ENCODE assay signal across 24 mouse cellular contexts in the genomic region with DNA sequence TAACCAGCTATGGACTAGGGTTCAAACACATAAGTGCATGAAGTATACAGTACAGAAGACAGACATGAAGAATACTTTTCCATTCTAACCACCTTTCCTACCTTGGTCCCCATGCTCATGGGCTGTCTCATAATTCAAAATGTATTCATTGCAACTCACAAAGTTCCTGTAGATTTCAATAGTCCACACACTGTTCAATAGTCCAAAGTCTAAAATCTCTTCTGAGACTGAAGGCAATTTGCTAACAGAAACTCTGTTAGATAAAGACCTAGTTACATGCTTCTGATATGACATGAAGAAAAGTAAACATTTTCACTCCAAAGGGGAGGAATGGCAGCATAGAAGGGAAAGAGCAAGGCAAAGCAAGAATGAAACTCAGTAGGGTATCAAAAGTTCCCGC. TPM values are rescaled to one million over a fixed set of nuclear protein-coding genes. Genes with fewer than 3 reads are reported as not detected.
"Had no signal": no experiment of that assay in that cellular context is flagged by ENCODE, and none has a peak within 500 bp of the region (broad histone marks: within the 10 kb centered on the region; RNA-seq: fewer than 3 reads in every experiment).

No protein-coding gene starts in this region.

- H3K4me3 ChIP-seq: lung, embryonic 15.5 days; midbrain, embryonic 10.5 days; midbrain, embryonic 12.5 days; neural tube, embryonic 12.5 days had no signal

- H3K9me3 ChIP-seq: lung, embryonic 15.5 days; midbrain, embryonic 10.5 days; midbrain, embryonic 12.5 days; neural tube, embryonic 12.5 days had no signal

- H3K27me3 ChIP-seq: lung, embryonic 15.5 days; midbrain, embryonic 12.5 days; neural tube, embryonic 12.5 days had no signal

- H3K9ac ChIP-seq: liver, embryonic 14.5 days; lung, embryonic 15.5 days; midbrain, embryonic 12.5 days; neural tube, embryonic 12.5 days had no signal

- H3K27ac ChIP-seq: liver, embryonic 14.5 days; lung, embryonic 15.5 days; macrophage; midbrain, embryonic 10.5 days; midbrain, embryonic 12.5 days; neural tube, embryonic 12.5 days had no signal

- H3K4me1 ChIP-seq: lung, embryonic 15.5 days; midbrain, embryonic 10.5 days; midbrain, embryonic 12.5 days; neural tube, embryonic 12.5 days had no signal

- H3K36me3 ChIP-seq: lung, embryonic 15.5 days; midbrain, embryonic 10.5 days; midbrain, embryonic 12.5 days; neural tube, embryonic 12.5 days had no signal

- H3K4me2 ChIP-seq: lung, embryonic 15.5 days; midbrain, embryonic 12.5 days; neural tube, embryonic 12.5 days had no signal

- ATAC-seq: lung, postnatal 0 days; midbrain, embryonic 16.5 days had no signal

- DNase-seq: lung, adult 2 months; lung, postnatal 14 days; lung, postnatal 36 days; midbrain, embryonic 14.5 days; right cerebral cortex, postnatal 14 days; spleen, adult 18-20 months; thymus, adult 2 months; thymus, postnatal 25 days; thymus, postnatal 4 days had no signal

RNA-seq across cellular contexts. Expression of a gene that starts 2.9 kb away (rescaled TPM):
- total RNA-seq: megakaryocyte, adult 5-6 weeks; megakaryocyte-erythroid progenitor cell, adult 5-6 weeks; monocyte, adult 5-6 weeks; neutrophil, adult 5-6 weeks had no signal
- polyA plus RNA-seq: liver, embryonic 14.5 days; lung, embryonic 15.5 days; lung, postnatal 0 days; macrophage; midbrain, embryonic 10.5 days; midbrain, embryonic 12.5 days; midbrain, embryonic 14.5 days; neural tube, embryonic 12.5 days; neural tube, embryonic 14.5 days; thymus, adult 2 months had no signal

RNA-seq across cellular contexts. Expression of a gene that starts 51.1 kb away (rescaled TPM):
- total RNA-seq: megakaryocyte, adult 5-6 weeks; megakaryocyte-erythroid progenitor cell, adult 5-6 weeks; monocyte, adult 5-6 weeks; neutrophil, adult 5-6 weeks had no signal
- polyA plus RNA-seq: liver, embryonic 16.5 days; lung, embryonic 15.5 days; lung, postnatal 0 days; macrophage; midbrain, embryonic 10.5 days; midbrain, embryonic 12.5 days; midbrain, embryonic 14.5 days; neural tube, embryonic 12.5 days; neural tube, embryonic 14.5 days; stomach, embryonic 14.5 days; thymus, adult 2 months had no signal

RNA-seq across cellular contexts. Expression of a gene that starts 55.8 kb away (rescaled TPM):
- total RNA-seq: megakaryocyte, adult 5-6 weeks; megakaryocyte-erythroid progenitor cell, adult 5-6 weeks; monocyte, adult 5-6 weeks; neutrophil, adult 5-6 weeks had no signal
- polyA plus RNA-seq: liver, embryonic 14.5 days; liver, embryonic 16.5 days; lung, embryonic 15.5 days; lung, postnatal 0 days; macrophage; midbrain, embryonic 10.5 days; midbrain, embryonic 12.5 days; midbrain, embryonic 14.5 days; midbrain, embryonic 16.5 days; neural tube, embryonic 12.5 days; neural tube, embryonic 14.5 days; stomach, embryonic 14.5 days had no signal
